Mouse (Mus musculus): Measurements from ENCODE around the gene Ankrd23.

DNA sequence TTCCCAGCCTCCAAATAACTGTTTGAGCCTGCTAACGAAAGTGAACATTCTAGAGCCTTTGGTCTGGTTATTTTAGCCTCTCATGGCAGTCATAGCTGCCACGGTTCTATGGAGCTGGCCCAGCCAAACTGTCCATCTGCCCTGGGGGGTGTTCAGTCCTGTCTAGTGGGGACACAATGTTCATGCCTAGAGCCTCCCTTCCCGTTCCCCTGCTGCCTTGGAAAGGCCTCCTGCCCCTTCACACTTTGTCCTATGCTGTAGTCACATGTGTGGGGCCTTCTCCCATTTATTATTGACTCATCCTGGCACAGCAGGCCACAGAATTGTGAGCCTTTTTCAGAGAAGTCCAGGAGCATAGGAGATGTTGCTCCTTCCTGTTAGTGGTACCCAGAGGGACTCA lies 18.4 kb downstream of the Ankrd23 start:
- TF ChIP-seq CTCF (IDR thresholded peaks at IDR 0.05; ENCODE audit: borderline replicate concordance, control insufficient read depth, extremely low read depth, insufficient read depth, low read length, poor library complexity), result no peak
- TF ChIP-seq POLR2A (IDR thresholded peaks at IDR 0.05; ENCODE audit: control insufficient read depth, extremely low read depth, insufficient read depth, low read length, poor library complexity), result no peak

All from thymus, adult 2 months (tissue).